Mouse (Mus musculus): ENCODE results near the gene Vapb. TPM values are rescaled to one million over a fixed set of nuclear protein-coding genes. Genes with fewer than 3 reads are reported as not detected.

Gene Vapb
- total and polyA plus RNA-seq, 3 experiments: 29.1 to 483 (median 46.5) TPM

DNA sequence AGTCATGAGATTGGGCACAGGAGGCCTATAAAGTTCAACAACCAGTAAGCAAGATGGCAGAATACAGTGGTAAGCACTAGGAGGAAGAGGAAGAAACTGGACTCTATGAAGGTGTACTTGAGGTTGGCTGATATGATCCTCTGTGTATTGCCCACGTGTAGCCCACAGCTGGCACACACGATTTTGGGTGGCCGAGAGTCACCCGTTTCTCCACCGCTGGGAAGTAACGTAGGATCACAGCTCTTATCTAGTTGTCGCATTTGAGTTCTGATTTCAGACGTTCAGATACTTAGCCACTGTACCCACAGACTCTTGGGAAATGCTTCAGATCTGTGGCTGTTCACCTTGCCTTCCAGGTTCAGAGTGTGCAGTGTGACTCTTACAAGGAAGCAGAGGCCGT is 921 bp downstream of the Vapb start:
- H3K79me2 ChIP-seq (ENCODE audit: control insufficient read depth, insufficient read depth, low read length, poor library complexity): peaks cover 52% of the 10 kb centered on the region
- peak; percentile 55 for DNase-seq (ENCODE audit: low read depth, low spot score)
- no peaks in the 10 kb centered on the region for H3K9me3 ChIP-seq (replicated peaks; ENCODE audit: insufficient read depth, low read length)
- peaks cover 2 to 9% of the 10 kb centered on the region in 2 experiments; a peak in 3 of 4 replicates for H3K36me3 ChIP-seq (ENCODE audit: control insufficient read depth in 1 of 2, insufficient read depth in 2 of 2, low read length in 2 of 2)
- peaks cover 2 to 15% of the 10 kb centered on the region in 2 experiments for H3K4me1 ChIP-seq (ENCODE audit: control insufficient read depth in 1 of 2, insufficient read depth in 2 of 2, low read length in 2 of 2)
- no peaks in the 10 kb centered on the region for H3K27me3 ChIP-seq (ENCODE audit: control insufficient read depth in 1 of 2, insufficient read depth in 2 of 2, low read length in 2 of 2)
- H3K27ac ChIP-seq (ENCODE audit: control insufficient read depth, low read depth, low read length): peak overlapping the region; percentile 13; the same call in 1 of the 2 replicates
- TF ChIP-seq ZC3H11A (IDR thresholded peaks at IDR 0.05; ENCODE audit: low read depth, low read length): no peak
- peak; percentile 61 for TF ChIP-seq MXI1 (IDR thresholded peaks at IDR 0.05; ENCODE audit: low read depth, low read length)
- TF ChIP-seq RCOR1 (IDR thresholded peaks at IDR 0.05; ENCODE audit: low read depth, low read length): peak; percentile 66
- TF ChIP-seq GATA1 (IDR thresholded peaks at IDR 0.05; ENCODE audit: low read depth, low read length): peak; percentile 41; the same call in 1 of the 2 replicates
- no peak for TF ChIP-seq CTCF (IDR thresholded peaks at IDR 0.05 in 2 of 3, conservative IDR thresholded peaks at IDR 0.05 in 1 of 3; ENCODE audit: control insufficient read depth in 1 of 3, insufficient read depth in 1 of 3, low read depth in 2 of 3, low read length in 3 of 3, poor library complexity in 1 of 3, severe bottlenecking in 1 of 3)
- TF ChIP-seq MAX (IDR thresholded peaks at IDR 0.05; ENCODE audit: low read length): peak; percentile 55
- no peak for TF ChIP-seq NELFE (IDR thresholded peaks at IDR 0.05; ENCODE audit: low read depth, low read length)
- H3K4me3 ChIP-seq (ENCODE audit: control insufficient read depth in 1 of 2, insufficient read depth in 1 of 2, low read depth in 2 of 2, low read length in 2 of 2): peak overlapping the region; percentile 66 to 95
- H3K9ac ChIP-seq (ENCODE audit: control insufficient read depth, low read depth, low read length, poor library complexity, severe bottlenecking): peak overlapping the region; percentile 89

DNA sequence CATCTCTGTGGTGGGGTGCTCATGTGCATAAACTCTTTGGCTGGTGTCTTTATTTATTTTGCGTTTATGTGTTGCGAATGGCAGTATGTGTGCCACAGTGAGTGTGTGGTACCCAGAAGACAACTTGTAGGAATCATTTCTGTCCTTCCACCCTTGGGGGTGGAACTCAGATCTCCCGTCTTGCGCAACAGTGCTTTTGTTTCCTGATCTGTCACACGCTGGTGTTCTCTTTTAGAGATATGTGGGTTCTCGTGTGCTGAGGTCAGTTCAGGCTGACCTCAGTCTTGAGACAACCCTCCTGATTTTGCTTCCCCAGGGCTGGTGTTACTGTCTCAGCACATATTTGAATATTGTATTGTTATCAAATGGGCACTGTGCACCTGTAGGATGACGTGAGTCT is 1.8 kb downstream of the Vapb start:
- peaks cover 61% of the 10 kb centered on the region for H3K79me2 ChIP-seq (ENCODE audit: control insufficient read depth, insufficient read depth, low read length, poor library complexity)
- DNase-seq (ENCODE audit: low read depth, low spot score): no peak
- TF ChIP-seq CHD1 (IDR thresholded peaks at IDR 0.05; ENCODE audit: low read depth, low read length): no peak
- no peak for TF ChIP-seq POLR2AphosphoS2 (IDR thresholded peaks at IDR 0.05; ENCODE audit: low read length)
- TF ChIP-seq JUND (IDR thresholded peaks at IDR 0.05; ENCODE audit: low read depth, low read length): no peak
- H3K4me3 ChIP-seq (ENCODE audit: control insufficient read depth in 1 of 2, insufficient read depth in 1 of 2, low read depth in 2 of 2, low read length in 2 of 2): no peak overlapping the region
- H3K4me1 ChIP-seq (ENCODE audit: control insufficient read depth in 1 of 2, insufficient read depth in 2 of 2, low read length in 2 of 2): peaks cover 2 to 14% of the 10 kb centered on the region in 2 experiments
- no peaks in the 10 kb centered on the region for H3K9me3 ChIP-seq (replicated peaks; ENCODE audit: insufficient read depth, low read length)
- H3K27ac ChIP-seq (ENCODE audit: control insufficient read depth, low read depth, low read length): no peak overlapping the region
- peaks cover 2 to 9% of the 10 kb centered on the region in 2 experiments; a peak in 3 of 4 replicates for H3K36me3 ChIP-seq (ENCODE audit: control insufficient read depth in 1 of 2, insufficient read depth in 2 of 2, low read length in 2 of 2)
- H3K27me3 ChIP-seq (ENCODE audit: control insufficient read depth in 1 of 2, insufficient read depth in 2 of 2, low read length in 2 of 2): no peaks in the 10 kb centered on the region
- no peak overlapping the region for H3K9ac ChIP-seq (ENCODE audit: control insufficient read depth, low read depth, low read length, poor library complexity, severe bottlenecking)

DNA sequence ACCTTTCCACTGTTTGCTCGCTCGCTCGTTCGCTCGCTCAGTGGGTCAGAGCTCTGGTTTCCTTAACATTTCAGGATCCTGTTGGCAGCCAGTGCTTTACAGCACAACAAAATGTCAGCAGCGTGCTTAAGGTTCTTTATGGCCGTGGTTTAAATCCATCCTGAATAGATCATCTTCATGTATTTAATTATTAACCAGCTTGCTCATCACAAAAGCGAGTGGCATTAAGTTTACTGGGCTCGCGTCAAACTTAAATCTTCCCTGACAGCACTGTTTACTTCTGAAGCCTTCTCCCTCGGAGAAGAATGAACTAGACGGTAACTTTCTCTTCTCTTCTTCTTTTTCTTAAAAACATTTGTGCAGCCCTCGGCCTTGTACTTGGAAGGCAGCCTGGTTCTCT is 4.8 kb downstream of the Vapb start:
- Histone ChIP-seq H3K4me1 (ENCODE audit: control insufficient read depth in 1 of 2, insufficient read depth in 2 of 2, low read length in 2 of 2) (peaks cover 2 to 14% of the 10 kb centered on the region in 2 experiments), H3K4me3 (ENCODE audit: control insufficient read depth in 1 of 2, insufficient read depth in 1 of 2, low read depth in 2 of 2, low read length in 2 of 2) (no peak overlapping the region), H3K9me3 (replicated peaks; ENCODE audit: insufficient read depth, low read length) (no peaks in the 10 kb centered on the region), H3K79me2 (ENCODE audit: control insufficient read depth, insufficient read depth, low read length, poor library complexity) (peaks cover 81% of the 10 kb centered on the region), H3K9ac (ENCODE audit: control insufficient read depth, low read depth, low read length, poor library complexity, severe bottlenecking) (no peak overlapping the region), H3K27me3 (ENCODE audit: control insufficient read depth in 1 of 2, insufficient read depth in 2 of 2, low read length in 2 of 2) (no peaks in the 10 kb centered on the region), H3K27ac (ENCODE audit: control insufficient read depth, low read depth, low read length) (no peak overlapping the region), H3K36me3 (ENCODE audit: control insufficient read depth in 1 of 2, insufficient read depth in 2 of 2, low read length in 2 of 2) (peaks cover 2 to 4% of the 10 kb centered on the region in 2 experiments; a peak in 3 of 4 replicates)
- no peak for DNase-seq (ENCODE audit: low read depth, low spot score)
- TF ChIP-seq SMC3 (IDR thresholded peaks at IDR 0.05; ENCODE audit: low read depth, low read length): no peak
- no peak for TF ChIP-seq TCF12 (IDR thresholded peaks at IDR 0.05; ENCODE audit: low read depth, low read length)
- no peak for TF ChIP-seq POLR2A (IDR thresholded peaks at IDR 0.05; ENCODE audit: control insufficient read depth in 1 of 2, insufficient read depth in 1 of 2, low read depth in 1 of 2, low read length in 2 of 2, poor library complexity in 1 of 2)
- TF ChIP-seq CHD2 (IDR thresholded peaks at IDR 0.05; ENCODE audit: low read length): no peak

All from MEL (cell line).